Mouse (Mus musculus): ENCODE measurements around the gene Snx17.
A peak's percentile ranks its signal among the peaks of the same experiment; 100 is the strongest.

DNA sequence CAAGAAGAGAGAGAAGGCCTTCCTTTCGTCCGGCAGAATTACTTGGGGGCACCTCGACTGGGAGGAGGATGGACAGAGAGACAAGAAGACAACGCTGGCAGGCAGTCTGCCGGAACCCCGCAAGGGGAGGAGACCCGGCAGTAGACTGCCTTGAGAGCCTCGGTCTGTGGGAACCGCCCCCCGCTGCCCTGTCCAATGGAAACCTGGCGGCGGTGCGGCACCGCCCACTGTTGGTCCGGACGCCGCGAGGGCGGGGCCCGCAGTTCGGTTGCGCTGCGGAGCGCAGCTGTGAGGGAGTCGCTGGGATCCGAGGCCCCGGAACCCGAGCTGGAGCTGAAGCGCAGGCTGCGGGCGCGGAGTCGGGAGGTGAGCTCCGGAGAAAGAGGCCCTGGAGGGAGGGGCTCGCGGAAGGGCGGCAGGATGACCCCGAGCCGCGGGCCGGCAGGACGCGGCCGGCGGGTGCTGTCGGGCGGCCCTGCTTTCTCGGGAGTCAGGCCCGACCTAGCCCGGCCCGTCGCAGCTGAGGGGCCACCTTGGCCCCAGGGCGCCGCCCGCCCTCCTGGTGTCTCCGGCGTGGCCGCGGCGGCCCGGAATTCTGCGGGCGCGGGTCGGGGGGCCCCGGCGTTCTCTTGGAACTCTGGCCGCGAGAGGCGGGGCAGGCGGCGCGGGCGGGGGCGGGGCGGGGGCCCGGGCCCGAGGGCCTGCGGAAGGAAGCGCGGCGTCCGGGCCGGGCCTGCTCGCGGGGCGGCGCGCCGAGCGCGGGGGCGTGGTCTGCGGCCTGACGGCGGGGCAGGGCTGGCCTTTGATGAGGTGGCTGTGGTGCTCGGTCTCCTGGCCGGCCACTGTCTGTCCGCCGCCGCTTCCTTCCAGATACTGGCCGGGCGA, 47.9 kb downstream of the Snx17 start, which contains the start of the genes Nrbp1 and Gm9970:
- TF ChIP-seq CTCF (IDR thresholded peaks at IDR 0.05; ENCODE audit: low read depth): peak; percentile 29; the same call in 1 of the 2 replicates
- no peak for TF ChIP-seq EP300 (optimal IDR thresholded peaks at IDR 0.05)

Data from stomach, postnatal 0 days (tissue).